Mouse (Mus musculus): ENCODE results near the gene Pim1. TPM values are rescaled to one million over a fixed set of nuclear protein-coding genes. Genes with fewer than 3 reads are reported as not detected.

Pim1 gene
- polyA plus RNA-seq (2012; rRNA removed), result 10.5 and 10.9 TPM in 2 replicates

GRCm38 (mm10) chr17:29490713-29491581 is at the start of gene Pim1:
Gene Pim1, plus strand, starts transcription at chr17:29490753.
- Histone ChIP-seq H3K27ac (ENCODE audit: insufficient read depth, low read length) (peak within 1 kb of the TSS; percentile 25), H3K27me3 (ENCODE audit: control insufficient read depth, insufficient read depth, low read length) (no peaks in the 10 kb centered on the region), H3K4me1 (ENCODE audit: control insufficient read depth, insufficient read depth, low read length) (no peaks in the 10 kb centered on the region), H3K4me3 (replicated peaks; ENCODE audit: insufficient read depth, low read depth, low read length) (peak within 1 kb of the TSS; percentile 88)
- under 1% methylated on average over 88 of the region's 99 CpGs for WGBS
- peak in 1 of 2 experiments; percentile 85 for DNase-seq
- TF ChIP-seq POLR2A (IDR thresholded peaks at IDR 0.05; ENCODE audit: borderline replicate concordance, insufficient read depth, low read length) (peak; percentile 69), CTCF (IDR thresholded peaks at IDR 0.05; ENCODE audit: borderline replicate concordance, insufficient read depth, low read depth, low read length) (no peak)

- Histone ChIP-seq H3K4me1 (ENCODE audit: control insufficient read depth, insufficient read depth, low read length) (0 out of 2 replicates have a peak, but pooled peaks cover 5% of the 10 kb centered on the region), H3K27me3 (ENCODE audit: control insufficient read depth, insufficient read depth, low read length) (no peaks in the 10 kb centered on the region), H3K27ac (ENCODE audit: insufficient read depth, low read length) (no peak overlapping the region), H3K4me3 (replicated peaks; ENCODE audit: insufficient read depth, low read depth, low read length) (no peak overlapping the region)
- WGBS, result 86% methylated on average over 4 of the region's 4 CpGs
- DNase-seq, result no peak
- no peak for TF ChIP-seq POLR2A (IDR thresholded peaks at IDR 0.05; ENCODE audit: borderline replicate concordance, insufficient read depth, low read length)
- TF ChIP-seq CTCF (IDR thresholded peaks at IDR 0.05; ENCODE audit: borderline replicate concordance, insufficient read depth, low read depth, low read length), result no peak
Measured at GRCm38 (mm10) chr17:29441562-29441961, 49.0 kb upstream of the Pim1 start.

GRCm38 (mm10) chr17:29442131-29442557 is 48.4 kb upstream of the Pim1 start:
- TF ChIP-seq CTCF (IDR thresholded peaks at IDR 0.05; ENCODE audit: borderline replicate concordance, insufficient read depth, low read depth, low read length), result no peak
- no peak for TF ChIP-seq POLR2A (IDR thresholded peaks at IDR 0.05; ENCODE audit: borderline replicate concordance, insufficient read depth, low read length)
- DNase-seq, result no peak
- no peak overlapping the region for H3K4me3 ChIP-seq (replicated peaks; ENCODE audit: insufficient read depth, low read depth, low read length)
- H3K27ac ChIP-seq (ENCODE audit: insufficient read depth, low read length), result no peak overlapping the region
- 57% methylated on average over 7 of the region's 7 CpGs for WGBS
- H3K27me3 ChIP-seq (ENCODE audit: control insufficient read depth, insufficient read depth, low read length), result no peaks in the 10 kb centered on the region
- 0 out of 2 replicates have a peak, but pooled peaks cover 2% of the 10 kb centered on the region for H3K4me1 ChIP-seq (ENCODE audit: control insufficient read depth, insufficient read depth, low read length)

- no peak for DNase-seq
- no peaks in the 10 kb centered on the region for H3K27me3 ChIP-seq (ENCODE audit: control insufficient read depth, insufficient read depth, low read length)
- no peak overlapping the region for H3K27ac ChIP-seq (ENCODE audit: insufficient read depth, low read length)
- 95% methylated on average over 4 of the region's 4 CpGs for WGBS
- TF ChIP-seq POLR2A (IDR thresholded peaks at IDR 0.05; ENCODE audit: borderline replicate concordance, insufficient read depth, low read length), result no peak
- no peak for TF ChIP-seq CTCF (IDR thresholded peaks at IDR 0.05; ENCODE audit: borderline replicate concordance, insufficient read depth, low read depth, low read length)
- H3K4me1 ChIP-seq (ENCODE audit: control insufficient read depth, insufficient read depth, low read length), result no peaks in the 10 kb centered on the region
- no peak overlapping the region for H3K4me3 ChIP-seq (replicated peaks; ENCODE audit: insufficient read depth, low read depth, low read length)
Measured at GRCm38 (mm10) chr17:29443724-29444123, 46.8 kb upstream of the Pim1 start.

GRCm38 (mm10) chr17:29445072-29445471 is 45.5 kb upstream of the Pim1 start:
- H3K27me3 ChIP-seq (ENCODE audit: control insufficient read depth, insufficient read depth, low read length), result no peaks in the 10 kb centered on the region
- H3K4me3 ChIP-seq (replicated peaks; ENCODE audit: insufficient read depth, low read depth, low read length), result no peak overlapping the region
- no peak for DNase-seq
- TF ChIP-seq POLR2A (IDR thresholded peaks at IDR 0.05; ENCODE audit: borderline replicate concordance, insufficient read depth, low read length) (no peak), CTCF (IDR thresholded peaks at IDR 0.05; ENCODE audit: borderline replicate concordance, insufficient read depth, low read depth, low read length) (no peak)
- no peak overlapping the region for H3K27ac ChIP-seq (ENCODE audit: insufficient read depth, low read length)
- no peaks in the 10 kb centered on the region for H3K4me1 ChIP-seq (ENCODE audit: control insufficient read depth, insufficient read depth, low read length)
- WGBS, result 49% methylated on average over 8 of the region's 8 CpGs

GRCm38 (mm10) chr17:29447323-29447722 is 43.2 kb upstream of the Pim1 start:
- 51% methylated on average over 3 of the region's 3 CpGs for WGBS
- no peak for DNase-seq
- Histone ChIP-seq H3K4me3 (replicated peaks; ENCODE audit: insufficient read depth, low read depth, low read length) (no peak overlapping the region), H3K27ac (ENCODE audit: insufficient read depth, low read length) (no peak overlapping the region), H3K27me3 (ENCODE audit: control insufficient read depth, insufficient read depth, low read length) (no peaks in the 10 kb centered on the region), H3K4me1 (ENCODE audit: control insufficient read depth, insufficient read depth, low read length) (no peaks in the 10 kb centered on the region)
- TF ChIP-seq POLR2A (IDR thresholded peaks at IDR 0.05; ENCODE audit: borderline replicate concordance, insufficient read depth, low read length) (no peak), CTCF (IDR thresholded peaks at IDR 0.05; ENCODE audit: borderline replicate concordance, insufficient read depth, low read depth, low read length) (no peak)

- Histone ChIP-seq H3K4me1 (ENCODE audit: control insufficient read depth, insufficient read depth, low read length) (no peaks in the 10 kb centered on the region), H3K4me3 (replicated peaks; ENCODE audit: insufficient read depth, low read depth, low read length) (no peak overlapping the region), H3K27me3 (ENCODE audit: control insufficient read depth, insufficient read depth, low read length) (no peaks in the 10 kb centered on the region), H3K27ac (ENCODE audit: insufficient read depth, low read length) (no peak overlapping the region)
- no peak for DNase-seq
- TF ChIP-seq CTCF (IDR thresholded peaks at IDR 0.05; ENCODE audit: borderline replicate concordance, insufficient read depth, low read depth, low read length) (no peak), POLR2A (IDR thresholded peaks at IDR 0.05; ENCODE audit: borderline replicate concordance, insufficient read depth, low read length) (no peak)
- 76% methylated on average over 8 of the region's 8 CpGs for WGBS
Measured at GRCm38 (mm10) chr17:29448055-29448454, 42.5 kb upstream of the Pim1 start.

- H3K27ac ChIP-seq (ENCODE audit: insufficient read depth, low read length), result no peak overlapping the region
- WGBS, result 85% methylated on average over 2 of the region's 2 CpGs
- no peaks in the 10 kb centered on the region for H3K4me1 ChIP-seq (ENCODE audit: control insufficient read depth, insufficient read depth, low read length)
- TF ChIP-seq POLR2A (IDR thresholded peaks at IDR 0.05; ENCODE audit: borderline replicate concordance, insufficient read depth, low read length) (no peak), CTCF (IDR thresholded peaks at IDR 0.05; ENCODE audit: borderline replicate concordance, insufficient read depth, low read depth, low read length) (no peak)
- no peak for DNase-seq
- H3K4me3 ChIP-seq (replicated peaks; ENCODE audit: insufficient read depth, low read depth, low read length), result no peak overlapping the region
- H3K27me3 ChIP-seq (ENCODE audit: control insufficient read depth, insufficient read depth, low read length), result no peaks in the 10 kb centered on the region
Measured at GRCm38 (mm10) chr17:29448561-29448960, 42.0 kb upstream of the Pim1 start.

Measured in cerebellum, adult 2 months (tissue).